Comparison of ENCODE assay signal across 13 mouse cellular contexts in genomic region chr9:106397733-106398132, GRCm38 (mm10). TPM values are rescaled to one million over a fixed set of nuclear protein-coding genes. Genes with fewer than 3 reads are reported as not detected.
DNase-seq lines count a peak whose midpoint lies in the region; ATAC-seq and TF ChIP-seq lines count a peak whose summit lies in the region.
"Had no signal": no experiment of that assay in that cellular context is flagged by ENCODE, and none has a peak within 500 bp of the region (broad histone marks: within the 10 kb centered on the region; RNA-seq: fewer than 3 reads in every experiment).

No protein-coding gene starts in this region.

- H3K36me3 ChIP-seq in heart, embryonic 12.5 days: no peaks in the 10 kb centered on the region
- H3K36me3 ChIP-seq in stomach, embryonic 15.5 days: no peaks in the 10 kb centered on the region
- H3K36me3 ChIP-seq in stomach, postnatal 0 days (ENCODE audit: control insufficient read depth, insufficient read depth, low read length): no peaks in the 10 kb centered on the region
- no peaks in the 10 kb centered on the region for H3K36me3 ChIP-seq in limb, embryonic 10.5 days

- peaks cover 62% of the 10 kb centered on the region for H3K4me1 ChIP-seq in heart, embryonic 12.5 days (replicated peaks)
- H3K4me1 ChIP-seq in stomach, embryonic 15.5 days: peaks cover 10% of the 10 kb centered on the region
- H3K4me1 ChIP-seq in stomach, postnatal 0 days (replicated peaks; ENCODE audit: control insufficient read depth, insufficient read depth): no peaks in the 10 kb centered on the region
- H3K4me1 ChIP-seq in limb, embryonic 10.5 days: peaks cover 56% of the 10 kb centered on the region

- peak overlapping the region; percentile 13; the same call in 1 of the 2 replicates for H3K4me2 ChIP-seq in heart, embryonic 12.5 days
- H3K4me2 ChIP-seq in stomach, embryonic 15.5 days: no peak overlapping the region
- no peak overlapping the region for H3K4me2 ChIP-seq in stomach, postnatal 0 days (replicated peaks; ENCODE audit: low read depth)

- peak; percentile 44; the same call in 1 of the 2 replicates for ATAC-seq in heart, embryonic 12.5 days (ENCODE audit: insufficient number of reproducible peaks, low FRiP score)
- ATAC-seq in stomach, embryonic 15.5 days (ENCODE audit: insufficient read depth, low FRiP score, low read depth): peak; percentile 32; the same call in 1 of the 2 replicates
- no peak for ATAC-seq in stomach, postnatal 0 days (ENCODE audit: low FRiP score, low TSS enrichment)
- ATAC-seq: midbrain, embryonic 16.5 days had no signal

- no peak for DNase-seq in heart, postnatal 4 days
- DNase-seq in stomach, postnatal 0 days (ENCODE audit: low spot score): no peak
- DNase-seq in limb, embryonic 10.5 days (ENCODE audit: low spot score): no peak
- no peak for DNase-seq in thymus, postnatal 10 days (ENCODE audit: low spot score in 2 of 2)
- DNase-seq in retina, postnatal 1 day: no peak
- DNase-seq: cerebellum, postnatal 14 days; lung, adult 2 months; spleen, adult 18-20 months; thymus, adult 18-20 months had no signal

- no peak for TF ChIP-seq CTCF in stomach, postnatal 0 days (IDR thresholded peaks at IDR 0.05; ENCODE audit: low read depth)

- no peak for TF ChIP-seq EP300 in stomach, postnatal 0 days (optimal IDR thresholded peaks at IDR 0.05)

- H3K9ac ChIP-seq in heart, embryonic 12.5 days: 0 out of 2 replicates have a peak overlapping the region, but pooled peaks have one; percentile 38
- H3K9ac ChIP-seq in stomach, embryonic 15.5 days: no peak overlapping the region
- no peak overlapping the region; the same call in 1 of the 2 replicates for H3K9ac ChIP-seq in stomach, postnatal 0 days (ENCODE audit: low read length)

- no peaks in the 10 kb centered on the region for H3K9me3 ChIP-seq in heart, embryonic 12.5 days (replicated peaks)
- H3K9me3 ChIP-seq in stomach, embryonic 15.5 days: no peaks in the 10 kb centered on the region
- H3K9me3 ChIP-seq in stomach, postnatal 0 days (ENCODE audit: control insufficient read depth, low read length): no peaks in the 10 kb centered on the region
- no peaks in the 10 kb centered on the region for H3K9me3 ChIP-seq in limb, embryonic 10.5 days (replicated peaks)

- peak overlapping the region; percentile 72 for H3K27ac ChIP-seq in heart, embryonic 12.5 days (ENCODE audit: poor library complexity, severe bottlenecking)
- H3K27ac ChIP-seq in stomach, embryonic 15.5 days: no peak overlapping the region
- no peak overlapping the region for H3K27ac ChIP-seq in stomach, postnatal 0 days (replicated peaks)
- peak overlapping the region; percentile 63 for H3K27ac ChIP-seq in limb, embryonic 10.5 days
- H3K27ac ChIP-seq: kidney, postnatal 0 days had no signal

- no peak overlapping the region for H3K4me3 ChIP-seq in heart, embryonic 12.5 days
- H3K4me3 ChIP-seq in stomach, embryonic 15.5 days (replicated peaks): no peak overlapping the region
- H3K4me3 ChIP-seq in stomach, postnatal 0 days (ENCODE audit: low read depth, low read length): no peak overlapping the region
- no peak overlapping the region for H3K4me3 ChIP-seq in limb, embryonic 10.5 days

- 16% methylated on average over 4 of the region's 4 CpGs for WGBS in heart, embryonic 12.5 days
- WGBS in stomach, embryonic 15.5 days: 53% methylated on average over 4 of the region's 4 CpGs
- WGBS in stomach, postnatal 0 days: 52% methylated on average over 4 of the region's 4 CpGs
- 58% methylated on average over 4 of the region's 4 CpGs for WGBS in limb, embryonic 10.5 days

- no peaks in the 10 kb centered on the region for H3K27me3 ChIP-seq in heart, embryonic 12.5 days (replicated peaks)
- H3K27me3 ChIP-seq in stomach, embryonic 15.5 days (replicated peaks): no peaks in the 10 kb centered on the region
- no peaks in the 10 kb centered on the region for H3K27me3 ChIP-seq in stomach, postnatal 0 days (ENCODE audit: control insufficient read depth, insufficient read depth, low read length)
- no peaks in the 10 kb centered on the region for H3K27me3 ChIP-seq in limb, embryonic 10.5 days (ENCODE audit: low read depth, poor library complexity, severe bottlenecking)

RNA-seq across cellular contexts. Expression of gene Dusp7, which starts 29.3 kb away (rescaled TPM):
- 16.9 and 20.1 TPM in 2 replicates for polyA plus RNA-seq in heart, embryonic 12.5 days (2016; fragmentation: Nextera tagmentation; extraction: Ambion mirVana)
- total RNA-seq in heart, postnatal 4 days (2021): 10 to 100 TPM; 26.2 to 33.5 TPM
- polyA plus RNA-seq in stomach, embryonic 15.5 days (2015; fragmentation: Nextera tagmentation; extraction: Ambion mirVana): 16.8 and 17.1 TPM in 2 replicates
- 12.3 and 12.7 TPM in 2 replicates for polyA plus RNA-seq in stomach, postnatal 0 days (2015; fragmentation: Nextera tagmentation; extraction: Ambion mirVana)
- polyA plus RNA-seq in limb, embryonic 10.5 days (2016; fragmentation: Nextera tagmentation; extraction: Ambion mirVana): 43.1 and 44.9 TPM in 2 replicates

RNA-seq across cellular contexts. Expression of gene Rpl29, which starts 31.5 kb away (rescaled TPM):
- 608 and 648 TPM in 2 replicates for polyA plus RNA-seq in heart, embryonic 12.5 days (2016; fragmentation: Nextera tagmentation; extraction: Ambion mirVana)
- total RNA-seq in heart, postnatal 4 days (2021): 100 to 1,000 TPM; 471 to 490 TPM
- 805 and 953 TPM in 2 replicates for polyA plus RNA-seq in stomach, embryonic 15.5 days (2015; fragmentation: Nextera tagmentation; extraction: Ambion mirVana)
- polyA plus RNA-seq in stomach, postnatal 0 days (2015; fragmentation: Nextera tagmentation; extraction: Ambion mirVana): 810 and 847 TPM in 2 replicates
- 1,033 and 1,267 TPM in 2 replicates for polyA plus RNA-seq in limb, embryonic 10.5 days (2016; fragmentation: Nextera tagmentation; extraction: Ambion mirVana)

RNA-seq across cellular contexts. Expression of gene Acy1, which starts 40.4 kb away (rescaled TPM):
- polyA plus RNA-seq in heart, embryonic 12.5 days (2016; fragmentation: Nextera tagmentation; extraction: Ambion mirVana): 26.9 and 27.1 TPM in 2 replicates
- total RNA-seq in heart, postnatal 4 days (2021): 10 to 100 TPM; 20.5 to 20.6 TPM
- polyA plus RNA-seq in stomach, embryonic 15.5 days (2015; fragmentation: Nextera tagmentation; extraction: Ambion mirVana): 37.9 and 50.7 TPM in 2 replicates
- 20.7 and 23.9 TPM in 2 replicates for polyA plus RNA-seq in stomach, postnatal 0 days (2015; fragmentation: Nextera tagmentation; extraction: Ambion mirVana)
- polyA plus RNA-seq in limb, embryonic 10.5 days (2016; fragmentation: Nextera tagmentation; extraction: Ambion mirVana): 49.4 and 52.8 TPM in 2 replicates

RNA-seq across cellular contexts. Expression of gene Abhd14b, which starts 49.5 kb away (rescaled TPM):
- 4.8 and 5.1 TPM in 2 replicates for polyA plus RNA-seq in heart, embryonic 12.5 days (2016; fragmentation: Nextera tagmentation; extraction: Ambion mirVana)
- total RNA-seq in heart, postnatal 4 days (2021): 1 to 10 TPM; 4.5 to 5.0 TPM
- 26.2 and 26.9 TPM in 2 replicates for polyA plus RNA-seq in stomach, embryonic 15.5 days (2015; fragmentation: Nextera tagmentation; extraction: Ambion mirVana)
- polyA plus RNA-seq in stomach, postnatal 0 days (2015; fragmentation: Nextera tagmentation; extraction: Ambion mirVana): 39.0 and 46.0 TPM in 2 replicates
- 5.9 and 7.6 TPM in 2 replicates for polyA plus RNA-seq in limb, embryonic 10.5 days (2016; fragmentation: Nextera tagmentation; extraction: Ambion mirVana)

RNA-seq across cellular contexts. Expression of gene Abhd14a, which starts 49.7 kb away (rescaled TPM):
- polyA plus RNA-seq in heart, embryonic 12.5 days (2016; fragmentation: Nextera tagmentation; extraction: Ambion mirVana): 39.7 and 44.4 TPM in 2 replicates
- 10 to 100 TPM; 23.7 to 26.1 TPM for total RNA-seq in heart, postnatal 4 days (2021)
- 48.6 and 48.7 TPM in 2 replicates for polyA plus RNA-seq in stomach, embryonic 15.5 days (2015; fragmentation: Nextera tagmentation; extraction: Ambion mirVana)
- polyA plus RNA-seq in stomach, postnatal 0 days (2015; fragmentation: Nextera tagmentation; extraction: Ambion mirVana): 23.1 and 23.2 TPM in 2 replicates
- polyA plus RNA-seq in limb, embryonic 10.5 days (2016; fragmentation: Nextera tagmentation; extraction: Ambion mirVana): 45.0 and 46.9 TPM in 2 replicates

Comparison
In these comparisons a context has a peak if more than half of its experiments do, and no peak if none do; other contexts are left out.
1. H3K27ac ChIP-seq: peak in heart, embryonic 12.5 days (single experiment) and limb, embryonic 10.5 days (single experiment); none in stomach, embryonic 15.5 days (single experiment) and stomach, postnatal 0 days (single experiment).